11 mouse cellular contexts compared by ENCODE assay signal in the genomic region with DNA sequence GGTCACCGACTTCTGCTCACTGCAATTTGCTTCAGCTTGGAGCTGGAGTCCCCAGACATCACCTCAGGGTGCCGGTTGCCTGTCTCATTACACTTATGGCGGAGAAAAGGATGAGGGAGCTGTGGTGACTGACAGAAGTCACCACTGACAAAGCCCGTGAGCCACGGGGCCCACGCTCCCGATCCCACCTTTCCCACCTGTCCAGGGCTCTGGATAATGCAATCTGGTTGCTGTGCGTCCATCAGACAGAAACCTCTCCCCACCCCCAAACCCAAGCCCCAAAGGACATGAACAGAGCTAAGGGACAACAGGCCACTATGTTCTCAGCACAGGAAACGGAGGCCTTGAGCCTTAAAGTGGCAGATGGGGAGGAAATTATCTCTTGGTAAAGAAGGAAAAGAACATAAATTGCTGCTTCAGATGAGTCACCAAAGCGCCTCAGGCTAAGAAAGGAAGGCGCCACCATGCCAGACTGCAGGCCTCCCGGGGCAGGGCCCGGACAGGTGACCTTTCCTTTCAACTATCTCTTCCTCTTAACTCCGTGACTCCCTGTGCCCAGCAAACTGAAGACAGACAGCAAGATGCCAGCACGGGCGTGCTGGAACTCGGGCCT. TPM values are rescaled to one million over a fixed set of nuclear protein-coding genes. Genes with fewer than 3 reads are reported as not detected.
DNase-seq lines count a peak whose midpoint lies in the region; ATAC-seq and TF ChIP-seq lines count a peak whose summit lies in the region.
"Had no signal": no experiment of that assay in that cellular context is flagged by ENCODE, and none has a peak within 500 bp of the region (broad histone marks: within the 10 kb centered on the region; RNA-seq: fewer than 3 reads in every experiment).

No protein-coding gene starts in this region.

- peak; percentile 49; the same call in 1 of the 2 replicates for ATAC-seq in frontal cortex, adult (ENCODE audit: low TSS enrichment)
- ATAC-seq in lung, postnatal 0 days: peak; percentile 30
- no peak for ATAC-seq in limb, embryonic 13.5 days (ENCODE audit: low FRiP score, low read depth)

- peak; percentile 23; the same call in 1 of the 2 replicates for TF ChIP-seq EP300 in lung, postnatal 0 days (IDR thresholded peaks at IDR 0.05)

- no peak for DNase-seq in frontal cortex, postnatal 14 days (ENCODE audit: low spot score in 2 of 2)
- peak; percentile 33 for DNase-seq in lung, postnatal 0 days (ENCODE audit: low spot score)
- DNase-seq in lung, adult 2 months: no peak
- peak; percentile 64 to 69 for DNase-seq in cerebellum, postnatal 25 days
- DNase-seq in embryo, embryonic 11 days: no peak
- no peak for DNase-seq in gastrocnemius, adult 8-10 months (ENCODE audit: low spot score in 2 of 2)
- DNase-seq: gastrocnemius, postnatal 36 days had no signal

- H3K27me3 ChIP-seq in lung, postnatal 0 days (replicated peaks; ENCODE audit: insufficient read depth, low read length): no peaks in the 10 kb centered on the region
- no peaks in the 10 kb centered on the region for H3K27me3 ChIP-seq in limb, embryonic 13.5 days
- H3K27me3 ChIP-seq: embryonic facial prominence, embryonic 12.5 days; limb, embryonic 12.5 days had no signal

- TF ChIP-seq CTCF in lung, postnatal 0 days (IDR thresholded peaks at IDR 0.05): no peak
- TF ChIP-seq CTCF in lung, adult 2 months (IDR thresholded peaks at IDR 0.05; ENCODE audit: insufficient read depth, low read length): no peak

- H3K4me1 ChIP-seq in lung, postnatal 0 days (ENCODE audit: insufficient read depth, low read depth, low read length): no peaks in the 10 kb centered on the region
- no peaks in the 10 kb centered on the region for H3K4me1 ChIP-seq in lung, adult 2 months (ENCODE audit: control insufficient read depth, insufficient read depth, low read length)
- H3K4me1 ChIP-seq in limb, embryonic 13.5 days: peaks cover 40% of the 10 kb centered on the region

- H3K9me3 ChIP-seq in lung, postnatal 0 days (ENCODE audit: low read length): no peaks in the 10 kb centered on the region
- no peaks in the 10 kb centered on the region for H3K9me3 ChIP-seq in limb, embryonic 13.5 days
- H3K9me3 ChIP-seq: embryonic facial prominence, embryonic 12.5 days; limb, embryonic 12.5 days had no signal

- 61% methylated on average over 17 of the region's 17 CpGs for WGBS in lung, postnatal 0 days
- 67% methylated on average over 17 of the region's 17 CpGs for WGBS in lung, adult 2 months
- WGBS in limb, embryonic 13.5 days: 61% methylated on average over 17 of the region's 17 CpGs

- no peaks in the 10 kb centered on the region for H3K36me3 ChIP-seq in lung, postnatal 0 days (ENCODE audit: insufficient read depth, low read length)
- no peaks in the 10 kb centered on the region for H3K36me3 ChIP-seq in limb, embryonic 13.5 days
- H3K36me3 ChIP-seq: embryonic facial prominence, embryonic 12.5 days; limb, embryonic 12.5 days had no signal

- H3K9ac ChIP-seq in lung, postnatal 0 days (replicated peaks; ENCODE audit: low read depth): no peak overlapping the region
- 0 out of 2 replicates have a peak overlapping the region, but pooled peaks have one; percentile 10 for H3K9ac ChIP-seq in limb, embryonic 13.5 days
- H3K9ac ChIP-seq: embryonic facial prominence, embryonic 12.5 days; limb, embryonic 12.5 days had no signal

- no peak overlapping the region for H3K4me3 ChIP-seq in lung, postnatal 0 days (ENCODE audit: low read depth, low read length)
- H3K4me3 ChIP-seq in lung, adult 2 months (replicated peaks; ENCODE audit: extremely low read depth, low read depth, low read length): no peak overlapping the region
- H3K4me3 ChIP-seq in limb, embryonic 13.5 days: no peak overlapping the region
- H3K4me3 ChIP-seq: embryonic facial prominence, embryonic 12.5 days; limb, embryonic 12.5 days had no signal

- H3K27ac ChIP-seq in lung, postnatal 0 days (ENCODE audit: low read length): no peak overlapping the region
- no peak overlapping the region for H3K27ac ChIP-seq in limb, embryonic 13.5 days
- H3K27ac ChIP-seq: embryonic facial prominence, embryonic 12.5 days; limb, embryonic 12.5 days had no signal

- no peak for TF ChIP-seq POLR2A in lung, adult 2 months (IDR thresholded peaks at IDR 0.05; ENCODE audit: borderline replicate concordance, extremely low read depth, low read depth, low read length)

- H3K4me2 ChIP-seq in lung, postnatal 0 days (replicated peaks; ENCODE audit: low read depth, low read length): no peak overlapping the region
- no peak overlapping the region for H3K4me2 ChIP-seq in limb, embryonic 13.5 days (replicated peaks)
- H3K4me2 ChIP-seq: embryonic facial prominence, embryonic 12.5 days; limb, embryonic 12.5 days had no signal

RNA-seq across cellular contexts. Expression of gene Man1c1, which starts 34.2 kb away (rescaled TPM):
- 2.9 and 3.0 TPM in 2 replicates for polyA plus RNA-seq in lung, postnatal 0 days (2015; fragmentation: Nextera tagmentation; extraction: Ambion mirVana)
- polyA plus RNA-seq in lung, adult 2 months (2012; rRNA removed): 14.5 and 15.7 TPM in 2 replicates
- polyA plus RNA-seq in limb, embryonic 13.5 days (2015; fragmentation: Nextera tagmentation; extraction: Ambion mirVana): 2.9 and 3.5 TPM in 2 replicates
- 1 to 10 TPM; 1.8 to 2.7 (median 2.1) TPM for total RNA-seq in gastrocnemius, adult 8-10 months (2022)

Comparison
In these comparisons a context has a peak if more than half of its experiments do, and no peak if none do; other contexts are left out.
1. DNase-seq: peak in lung, postnatal 0 days (single experiment) and cerebellum, postnatal 25 days (2 of 2); none in frontal cortex, postnatal 14 days (0 of 2), lung, adult 2 months (single experiment), embryo, embryonic 11 days (single experiment) and gastrocnemius, adult 8-10 months (0 of 2).